ENCODE assay signal across 16 mouse cellular contexts in genomic region chr16:13644474-13644873, GRCm38 (mm10).
"Had no signal": no experiment of that assay in that cellular context is flagged by ENCODE, and none has a peak within 500 bp of the region (broad histone marks: within the 10 kb centered on the region; RNA-seq: fewer than 3 reads in every experiment).

No protein-coding gene starts in this region.

- H3K4me1 ChIP-seq: megakaryocyte, embryonic 14.5 days; midbrain, embryonic 13.5 days; midbrain, embryonic 15.5 days; neural tube, embryonic 12.5 days; stomach, embryonic 15.5 days had no signal

- H3K4me2 ChIP-seq: lung, embryonic 14.5 days; midbrain, embryonic 11.5 days; midbrain, embryonic 13.5 days; midbrain, embryonic 15.5 days; neural tube, embryonic 12.5 days; stomach, embryonic 15.5 days had no signal

- H3K27me3 ChIP-seq: megakaryocyte, embryonic 14.5 days; midbrain, embryonic 13.5 days; midbrain, embryonic 15.5 days; neural tube, embryonic 12.5 days; stomach, embryonic 15.5 days had no signal

- H3K9ac ChIP-seq: lung, embryonic 14.5 days; midbrain, embryonic 13.5 days; midbrain, embryonic 15.5 days; neural tube, embryonic 12.5 days; stomach, embryonic 15.5 days had no signal

- DNase-seq: lung, adult 18-20 months; lung, embryonic 14.5 days; lung, postnatal 10 days; lung, postnatal 4 days; right cerebral cortex, postnatal 25 days; right cerebral cortex, postnatal 4 days; spleen, adult 18-20 months; thymus, adult 2 months; thymus, postnatal 25 days; thymus, postnatal 4 days had no signal

- H3K4me3 ChIP-seq: megakaryocyte, embryonic 14.5 days; midbrain, embryonic 13.5 days; midbrain, embryonic 15.5 days; neural tube, embryonic 12.5 days; stomach, embryonic 15.5 days had no signal

- H3K27ac ChIP-seq: midbrain, embryonic 13.5 days; midbrain, embryonic 15.5 days; neural tube, embryonic 12.5 days; stomach, embryonic 15.5 days had no signal

- H3K9me3 ChIP-seq: megakaryocyte, embryonic 14.5 days; midbrain, embryonic 13.5 days; midbrain, embryonic 15.5 days; neural tube, embryonic 12.5 days; stomach, embryonic 15.5 days had no signal

- ATAC-seq: midbrain, embryonic 13.5 days; midbrain, embryonic 15.5 days had no signal
